Mouse (Mus musculus) liver, embryonic 14.5 days (tissue): ENCODE results near the gene Polr2e. TPM values are rescaled to one million over a fixed set of nuclear protein-coding genes. Genes with fewer than 3 reads are reported as not detected.
"Not testable (repeated sequence)": the region's sequence is repeated elsewhere in the genome, so short reads cannot be mapped to it uniquely, and the experiment has no call there.

Source experiments
- ATAC-seq: fragments of 200-750 bp; cut with Nextera tagmentation; 2 replicates; pipeline ENCODE4 v1.8.0; 2017; ENCODE audit warnings: moderate number of reproducible peaks, mild to moderate bottlenecking, moderate library complexity; ENCODE audit not compliant: insufficient read depth
- DNase-seq, 3 experiments: peaks; one replicate each; pipeline ENCODE4 v3.0.0-alpha.2; 2012 to 2013; ENCODE audit warnings: low read depth in 3 of 3, low spot score in 3 of 3
- H3K27ac ChIP-seq: fragments of 300-500 bp; sonication (generic); 2 replicates; pipeline ENCODE4 v1.5.1; 2014; ENCODE audit warnings: moderate library complexity, mild to moderate bottlenecking, control low read depth, inconsistent platforms
- H3K27me3 ChIP-seq: fragments of 300-500 bp; sonication (generic); 2 replicates; pipeline ENCODE4 v1.6.1; 2014; ENCODE audit warnings: mild to moderate bottlenecking, low read length, moderate library complexity; ENCODE audit not compliant: control insufficient read depth, insufficient read depth
- H3K36me3 ChIP-seq: fragments of 300-500 bp; sonication (generic); replicated peaks from 2 replicates; pipeline ENCODE4 v1.6.1; 2014; ENCODE audit warnings: low read depth; ENCODE audit not compliant: control insufficient read depth, insufficient read depth
- H3K4me1 ChIP-seq, 2 experiments: fragments of 200-500 bp in 1 of 2; fragments of 300-500 bp in 1 of 2; sonication (generic) in 1 of 2; replicated peaks; 2 replicates each; pipeline ENCODE4 v1.6.1; 2012 to 2014; ENCODE audit warnings: antibody characterized with exemption in 1 of 2, inconsistent platforms in 1 of 2, low read length in 1 of 2; ENCODE audit not compliant: control insufficient read depth in 2 of 2, insufficient read depth in 2 of 2
- H3K4me2 ChIP-seq: fragments of 300-500 bp; sonication (generic); 2 replicates; pipeline ENCODE4 v1.6.1; 2014; ENCODE audit warnings: low read depth, mild to moderate bottlenecking, control low read depth, moderate library complexity
- H3K4me3 ChIP-seq, 2 experiments: fragments of 200-500 bp in 1 of 2; fragments of 300-500 bp in 1 of 2; sonication (generic) in 1 of 2; 2 replicates each; pipeline ENCODE4 v1.5.1; 2012 to 2014; ENCODE audit warnings: low read depth in 2 of 2, low read length in 2 of 2, mild to moderate bottlenecking in 2 of 2, control low read depth in 1 of 2, inconsistent platforms in 1 of 2, moderate library complexity in 1 of 2; ENCODE audit not compliant: insufficient read depth in 1 of 2
- H3K9ac ChIP-seq: fragments of 300-500 bp; sonication (generic); replicated peaks from 2 replicates; pipeline ENCODE4 v1.6.1; 2014; ENCODE audit warnings: mild to moderate bottlenecking, control low read depth, moderate library complexity
- H3K9me3 ChIP-seq: fragments of 300-500 bp; sonication (generic); 2 replicates; pipeline ENCODE4 v1.6.1; 2016; ENCODE audit warnings: low read length, mixed read lengths; ENCODE audit not compliant: control insufficient read depth
- CTCF ChIP-seq: IDR thresholded peaks from 2 replicates; pipeline ENCODE4 v1.5.1; 2016; ENCODE audit warnings: antibody characterized with exemption, low read depth, control low read depth
- EP300 ChIP-seq: IDR thresholded peaks from 2 replicates; pipeline ENCODE4 v1.6.1; 2016; ENCODE audit warnings: antibody characterized with exemption, low read depth
- WGBS: fragments of 180-500 bp; shearing (Covaris S2); extraction: QIAGEN DNeasy Blood & Tissue Kit; methylation state at CpG from one replicate; pipeline ENCODE4 v1.1.7; 2014; ENCODE audit not compliant: insufficient replicate concordance; 5-methylcytosine and 5-hydroxymethylcytosine counted together
- polyA plus RNA-seq, 2 experiments: library from polyadenylated mRNA; depleted of rRNA in 1 of 2; stranded (reverse) in 1 of 2; unstranded in 1 of 2; fragments of >200 nt; fragmentation: Nextera tagmentation in 1 of 2; extraction: Ambion mirVana in 1 of 2; gene quantifications; 2 replicates each; pipeline versions ENCODE4 v1.2.1 to v1.2.3; 2012 to 2014

The Polr2e gene
- polyA plus RNA-seq, 2 experiments = 88.0 to 121 TPM

GRCm38 (mm10) chr10:80045766-80046165 lies 6.2 kb upstream of the Polr2e start:
- TF ChIP-seq EP300 (no peak), CTCF (no peak)
- Histone ChIP-seq H3K9ac (no peak overlapping the region), H3K9me3 (no peaks in the 10 kb centered on the region), H3K27me3 (no peaks in the 10 kb centered on the region), H3K27ac (no peak overlapping the region), H3K4me1 (peaks cover 9 to 19% of the 10 kb centered on the region in 2 experiments), H3K4me3 (no peak overlapping the region), H3K36me3 (no peaks in the 10 kb centered on the region), H3K4me2 (no peak overlapping the region)
- WGBS = 65% methylated on average over 5 of the region's 5 CpGs
- DNase-seq (no peak), ATAC-seq (no peak)

DNA sequence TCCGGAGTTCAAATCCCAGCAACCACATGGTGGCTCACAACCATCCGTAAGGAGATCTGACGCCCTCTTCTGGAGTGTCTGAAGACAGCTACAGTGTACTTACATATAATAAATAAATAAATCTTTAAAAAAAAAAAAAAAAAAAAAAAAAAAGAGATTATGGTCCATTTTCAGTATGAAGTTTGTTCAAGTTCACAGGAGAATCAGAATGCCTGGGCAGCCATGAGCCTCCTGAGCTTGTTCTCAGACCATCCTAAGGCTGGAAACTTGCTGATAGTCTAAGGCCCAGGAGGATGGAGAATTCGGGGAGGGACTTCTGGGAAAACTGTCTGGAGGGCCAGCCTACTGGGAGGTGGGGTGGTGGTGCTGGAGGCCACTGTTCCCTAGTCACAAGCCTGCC lies 5.8 kb upstream of the Polr2e start:
- 71% methylated on average over 2 of the region's 4 CpGs for WGBS
- not testable (repeated sequence) for H3K4me2 ChIP-seq, DNase-seq, H3K9ac ChIP-seq, ATAC-seq, H3K9me3 ChIP-seq, H3K36me3 ChIP-seq, H3K4me3 ChIP-seq, H3K27me3 ChIP-seq, H3K27ac ChIP-seq
- peaks cover 5 to 18% of the 10 kb centered on the region in 2 experiments for H3K4me1 ChIP-seq

- no peak overlapping the region for H3K4me3 ChIP-seq
- H3K27me3 ChIP-seq = no peaks in the 10 kb centered on the region
- peaks cover 8 to 19% of the 10 kb centered on the region in 2 experiments for H3K4me1 ChIP-seq
- ATAC-seq (no peak), DNase-seq (no peak)
- H3K27ac ChIP-seq = no peak overlapping the region
- WGBS = 84% methylated on average over 4 of the region's 4 CpGs
- no peaks in the 10 kb centered on the region for H3K36me3 ChIP-seq
- no peak overlapping the region for H3K4me2 ChIP-seq
- H3K9me3 ChIP-seq = no peaks in the 10 kb centered on the region
- no peak for TF ChIP-seq EP300
- no peak for TF ChIP-seq CTCF
- H3K9ac ChIP-seq = no peak overlapping the region
Measured at GRCm38 (mm10) chr10:80044087-80044486, 4.5 kb upstream of the Polr2e start.

DNA sequence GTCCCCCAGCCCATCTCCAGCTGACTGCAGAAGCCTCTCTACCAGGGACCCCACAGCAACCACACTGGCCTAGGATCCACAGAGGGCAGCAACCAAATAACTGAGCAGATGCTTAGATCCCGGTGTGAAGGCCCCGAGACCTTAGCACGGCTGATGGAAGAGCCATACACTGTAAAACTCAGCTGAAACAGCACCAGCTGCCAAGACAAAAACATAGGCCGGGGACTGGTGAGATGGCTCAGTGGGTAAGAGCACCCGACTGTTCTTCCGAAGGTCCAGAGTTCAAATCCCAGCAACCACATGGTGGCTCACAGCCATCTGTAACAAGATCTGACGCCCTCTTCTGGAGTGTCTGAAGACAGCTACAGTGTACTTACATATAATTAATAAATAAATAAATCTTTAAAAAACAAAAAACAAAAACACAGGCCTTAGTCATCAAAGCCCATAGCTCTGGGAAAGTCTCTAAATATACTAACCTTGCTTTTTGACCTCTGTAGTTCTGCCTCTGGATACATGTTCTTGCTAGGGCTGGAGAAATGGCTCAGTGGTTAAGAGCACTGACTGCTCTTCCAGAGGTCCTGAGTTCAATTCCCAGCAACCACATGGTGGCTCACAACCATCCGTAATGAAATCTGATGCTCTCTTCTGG lies 1.9 kb upstream of the Polr2e start:
- H3K9ac ChIP-seq, H3K27me3 ChIP-seq, DNase-seq, H3K27ac ChIP-seq, H3K9me3 ChIP-seq, ATAC-seq, H3K4me2 ChIP-seq, H3K4me1 ChIP-seq, H3K4me3 ChIP-seq: not testable (repeated sequence)
- H3K36me3 ChIP-seq = peaks cover 13% of the 10 kb centered on the region
- WGBS = 78% methylated on average over 8 of the region's 8 CpGs

DNA sequence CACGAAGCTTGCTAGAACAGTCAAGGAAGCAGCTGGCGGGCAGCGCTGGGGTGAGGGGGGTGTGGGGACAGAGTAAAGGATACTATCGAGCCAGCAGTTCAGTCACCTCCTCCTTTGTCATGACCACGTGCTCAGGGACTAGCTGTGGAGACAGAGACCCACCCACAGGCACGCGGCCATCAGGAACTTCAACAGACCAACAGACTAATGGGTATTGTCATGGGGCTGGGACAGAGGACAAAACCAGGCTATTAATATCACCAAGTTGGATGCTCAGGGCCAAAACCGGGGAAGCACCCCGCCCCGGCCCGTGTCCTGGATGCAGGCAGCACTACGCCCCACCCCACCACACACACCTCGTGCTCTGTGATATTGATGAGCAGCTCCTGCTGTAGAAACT lies 2.8 kb downstream of the Polr2e start:
- WGBS = 86% methylated on average over 13 of the region's 13 CpGs
- no peak for TF ChIP-seq CTCF
- no peak for TF ChIP-seq EP300
- ATAC-seq (no peak), DNase-seq (no peak)
- H3K9me3 ChIP-seq = no peaks in the 10 kb centered on the region
- no peak overlapping the region for H3K4me2 ChIP-seq
- H3K36me3 ChIP-seq = peaks cover 28% of the 10 kb centered on the region
- H3K9ac ChIP-seq = no peak overlapping the region
- H3K27me3 ChIP-seq = no peaks in the 10 kb centered on the region
- no peak overlapping the region for H3K4me3 ChIP-seq
- peaks cover 16 to 22% of the 10 kb centered on the region in 2 experiments for H3K4me1 ChIP-seq
- no peak overlapping the region for H3K27ac ChIP-seq
